Mouse (Mus musculus): ENCODE results near the gene Eml5. TPM values are rescaled to one million over a fixed set of nuclear protein-coding genes. Genes with fewer than 3 reads are reported as not detected.

Eml5 gene
- polyA plus RNA-seq, 1 experiment from 2014 or later = 23.6 TPM

- Histone ChIP-seq H3K27me3 (no peaks in the 10 kb centered on the region), H3K27ac (no peak overlapping the region), H3K9me3 (replicated peaks) (no peaks in the 10 kb centered on the region), H3K4me3 (no peak overlapping the region), H3K36me3 (no peaks in the 10 kb centered on the region), H3K4me2 (replicated peaks) (no peak overlapping the region), H3K9ac (no peak overlapping the region), H3K4me1 (no peaks in the 10 kb centered on the region)
- no peak for ATAC-seq (ENCODE audit: low FRiP score)
- WGBS = 44% methylated on average over 1 of the region's 1 CpGs
Measured at GRCm38 (mm10) chr12:98878693-98879092, 22.6 kb downstream of the Eml5 start.

DNA sequence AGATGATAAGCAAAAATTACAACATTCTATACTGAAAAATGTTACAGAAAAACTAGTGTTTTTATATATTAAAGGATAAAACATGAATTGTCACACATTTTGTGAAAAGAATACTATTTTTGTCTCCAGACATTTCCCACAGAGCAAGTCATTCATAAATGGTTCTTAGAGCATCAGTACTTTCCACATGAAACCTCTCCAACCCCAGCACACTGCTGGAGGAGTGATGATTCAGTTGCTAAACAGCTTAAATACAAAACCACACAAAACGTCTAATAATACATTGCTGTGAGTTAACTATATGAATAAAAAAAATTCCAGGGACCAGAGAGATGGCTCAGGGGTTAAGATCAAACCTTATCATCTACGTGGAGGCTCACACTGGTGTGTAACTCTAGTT is 26.1 kb downstream of the Eml5 start:
- Histone ChIP-seq H3K4me1 (no peaks in the 10 kb centered on the region), H3K9me3 (replicated peaks) (no peaks in the 10 kb centered on the region), H3K4me2 (replicated peaks) (no peak overlapping the region), H3K9ac (no peak overlapping the region), H3K4me3 (no peak overlapping the region), H3K27me3 (no peaks in the 10 kb centered on the region), H3K36me3 (no peaks in the 10 kb centered on the region), H3K27ac (no peak overlapping the region)
- 71% methylated on average over 2 of the region's 2 CpGs for WGBS
- no peak for ATAC-seq (ENCODE audit: low FRiP score)

DNA sequence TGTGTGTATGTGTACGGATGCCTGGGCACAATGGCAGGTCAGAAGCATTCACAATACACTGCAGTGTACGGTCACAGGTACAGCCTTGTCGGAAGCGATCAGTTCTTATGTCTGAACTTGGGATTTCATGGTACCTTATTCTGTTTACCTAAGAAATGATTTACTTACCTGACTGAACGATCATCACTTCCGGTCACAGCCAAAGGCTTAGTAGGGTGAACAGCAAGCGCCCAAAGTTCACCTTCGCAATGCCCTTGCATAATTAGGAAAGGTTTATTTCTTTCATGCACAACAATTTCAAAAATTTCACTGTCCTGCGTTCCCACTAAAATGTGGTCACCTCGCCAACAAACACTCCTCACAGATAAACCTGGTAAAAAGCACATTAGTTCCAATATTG is 28.4 kb downstream of the Eml5 start:
- 95% methylated on average over 10 of the region's 10 CpGs for WGBS
- H3K27ac ChIP-seq = no peak overlapping the region
- no peaks in the 10 kb centered on the region for H3K4me1 ChIP-seq
- no peaks in the 10 kb centered on the region for H3K9me3 ChIP-seq (replicated peaks)
- no peak overlapping the region for H3K4me2 ChIP-seq (replicated peaks)
- H3K36me3 ChIP-seq = peaks cover 9% of the 10 kb centered on the region; the same call in 1 of the 2 replicates
- H3K9ac ChIP-seq = no peak overlapping the region
- no peak overlapping the region for H3K4me3 ChIP-seq
- no peak for ATAC-seq (ENCODE audit: low FRiP score)
- no peaks in the 10 kb centered on the region for H3K27me3 ChIP-seq

GRCm38 (mm10) chr12:98863436-98863835 is 37.8 kb downstream of the Eml5 start:
- Histone ChIP-seq H3K4me1 (no peaks in the 10 kb centered on the region), H3K4me2 (replicated peaks) (no peak overlapping the region), H3K27ac (no peak overlapping the region), H3K27me3 (no peaks in the 10 kb centered on the region), H3K9ac (no peak overlapping the region), H3K9me3 (replicated peaks) (no peaks in the 10 kb centered on the region), H3K36me3 (peaks cover 13% of the 10 kb centered on the region), H3K4me3 (no peak overlapping the region)
- no peak for ATAC-seq (ENCODE audit: low FRiP score)
- WGBS = 90% methylated on average over 4 of the region's 4 CpGs

DNA sequence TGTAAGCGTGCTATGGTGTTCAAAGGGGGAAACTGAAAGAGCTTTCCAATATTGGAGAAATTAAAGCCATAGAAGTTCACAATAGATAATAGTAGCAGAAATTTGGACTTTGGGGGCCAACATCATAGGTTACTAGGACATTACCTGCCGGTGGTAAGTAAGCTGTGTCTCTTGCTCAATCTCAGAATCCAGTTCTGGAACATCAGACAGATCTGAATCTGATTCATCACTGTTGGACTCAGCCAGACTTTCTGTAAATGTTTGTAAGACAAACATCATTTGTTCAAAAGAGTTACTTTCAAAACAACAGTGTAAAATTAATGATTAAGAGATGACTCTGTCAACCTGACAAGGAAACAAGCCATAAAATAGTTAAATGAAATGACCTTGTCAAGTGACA is 41.0 kb downstream of the Eml5 start:
- Histone ChIP-seq H3K4me1 (no peaks in the 10 kb centered on the region), H3K4me3 (no peak overlapping the region), H3K9me3 (replicated peaks) (no peaks in the 10 kb centered on the region), H3K27me3 (no peaks in the 10 kb centered on the region), H3K36me3 (peaks cover 15% of the 10 kb centered on the region), H3K27ac (no peak overlapping the region), H3K4me2 (replicated peaks) (no peak overlapping the region), H3K9ac (no peak overlapping the region)
- no peak for ATAC-seq (ENCODE audit: low FRiP score)
- WGBS = 89% methylated on average over 2 of the region's 2 CpGs

GRCm38 (mm10) chr12:98850767-98851166 is 50.5 kb downstream of the Eml5 start:
- no peak overlapping the region for H3K4me2 ChIP-seq (replicated peaks)
- no peaks in the 10 kb centered on the region for H3K4me1 ChIP-seq
- H3K27ac ChIP-seq = no peak overlapping the region
- H3K4me3 ChIP-seq = no peak overlapping the region
- 38% methylated on average over 3 of the region's 3 CpGs for WGBS
- no peaks in the 10 kb centered on the region for H3K27me3 ChIP-seq
- ATAC-seq (ENCODE audit: low FRiP score) = no peak
- H3K36me3 ChIP-seq = 0 out of 2 replicates have a peak, but pooled peaks cover 4% of the 10 kb centered on the region
- no peak overlapping the region for H3K9ac ChIP-seq
- H3K9me3 ChIP-seq (replicated peaks) = no peaks in the 10 kb centered on the region

DNA sequence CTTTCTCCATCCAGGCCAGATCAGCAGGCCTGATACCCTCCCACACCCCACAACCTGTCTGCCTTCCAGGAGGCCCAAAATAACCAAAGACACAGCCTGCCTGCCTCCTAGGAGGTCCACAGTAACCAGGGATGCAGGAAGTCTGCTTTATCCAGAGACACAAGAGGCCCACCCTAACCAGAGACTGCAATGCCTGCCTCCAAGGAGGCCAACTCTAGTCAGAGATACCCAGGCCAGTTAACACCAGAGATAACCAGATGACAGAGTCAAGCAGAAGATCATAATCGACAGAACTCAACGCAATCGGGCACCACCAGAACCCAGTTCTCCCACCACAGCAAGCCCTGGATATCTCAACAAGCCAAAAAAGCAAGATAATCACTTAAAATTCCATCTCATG is 56.5 kb downstream of the Eml5 start:
- Histone ChIP-seq H3K4me3 (no peak overlapping the region), H3K9me3 (replicated peaks) (no peaks in the 10 kb centered on the region), H3K9ac (no peak overlapping the region), H3K4me1 (no peaks in the 10 kb centered on the region), H3K36me3 (0 out of 2 replicates have a peak, but pooled peaks cover 15% of the 10 kb centered on the region), H3K27me3 (no peaks in the 10 kb centered on the region), H3K27ac (no peak overlapping the region), H3K4me2 (replicated peaks) (no peak overlapping the region)
- 98% methylated on average over 3 of the region's 3 CpGs for WGBS
- no peak for ATAC-seq (ENCODE audit: low FRiP score)

DNA sequence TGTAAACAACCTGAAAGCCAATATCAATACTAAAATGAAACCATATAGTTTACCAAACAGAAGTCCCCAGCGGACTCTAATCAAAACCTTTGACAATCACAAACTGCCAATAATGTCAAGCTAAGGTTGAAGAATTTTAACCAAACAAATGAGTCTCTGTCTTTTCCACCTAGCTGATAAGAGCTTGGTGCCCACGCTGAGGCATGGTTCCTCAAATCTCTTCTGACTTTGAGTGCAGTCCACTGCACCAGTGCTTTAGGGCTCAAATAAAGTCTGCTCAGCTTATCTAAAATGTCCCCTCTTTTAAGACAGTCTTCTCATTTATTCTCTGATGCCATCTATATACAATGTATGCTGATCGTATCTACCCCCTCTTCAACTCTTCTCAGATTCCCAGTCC is 61.1 kb downstream of the Eml5 start:
- H3K4me3 ChIP-seq = no peak overlapping the region
- no peaks in the 10 kb centered on the region for H3K27me3 ChIP-seq
- H3K9ac ChIP-seq = no peak overlapping the region
- no peak overlapping the region for H3K27ac ChIP-seq
- WGBS = 92% methylated on average over 3 of the region's 3 CpGs
- 0 out of 2 replicates have a peak, but pooled peaks cover 11% of the 10 kb centered on the region for H3K36me3 ChIP-seq
- H3K4me2 ChIP-seq (replicated peaks) = no peak overlapping the region
- H3K4me1 ChIP-seq = no peaks in the 10 kb centered on the region
- no peaks in the 10 kb centered on the region for H3K9me3 ChIP-seq (replicated peaks)
- no peak for ATAC-seq (ENCODE audit: low FRiP score)

- Histone ChIP-seq H3K4me2 (replicated peaks) (no peak overlapping the region), H3K27me3 (no peaks in the 10 kb centered on the region), H3K27ac (no peak overlapping the region), H3K36me3 (0 out of 2 replicates have a peak, but pooled peaks cover 18% of the 10 kb centered on the region), H3K4me1 (no peaks in the 10 kb centered on the region), H3K9me3 (replicated peaks) (no peaks in the 10 kb centered on the region), H3K9ac (no peak overlapping the region), H3K4me3 (no peak overlapping the region)
- WGBS = 95% methylated on average over 3 of the region's 3 CpGs
- ATAC-seq (ENCODE audit: low FRiP score) = no peak
Measured at GRCm38 (mm10) chr12:98837940-98838339, 63.3 kb downstream of the Eml5 start.

DNA sequence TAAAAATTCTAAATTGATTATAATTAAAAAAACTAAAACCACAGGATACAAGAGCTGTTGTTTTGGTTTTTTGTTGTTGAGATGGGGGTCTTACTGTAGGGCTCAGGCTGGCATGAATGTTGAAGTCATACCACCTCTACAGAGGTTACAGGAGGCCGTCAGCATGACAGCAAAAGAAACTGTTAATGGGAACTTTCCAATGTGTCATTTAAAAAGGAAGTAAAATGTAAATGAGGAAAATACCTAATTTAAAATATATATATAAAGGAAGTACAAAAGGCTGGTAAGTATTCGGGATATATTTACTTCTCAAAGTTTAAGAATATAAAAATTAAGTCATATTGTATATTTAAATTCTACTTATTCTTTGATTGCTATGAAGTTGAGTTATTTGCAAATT is 65.8 kb downstream of the Eml5 start:
- H3K27ac ChIP-seq = no peak overlapping the region
- H3K9me3 ChIP-seq (replicated peaks) = no peaks in the 10 kb centered on the region
- no peak for ATAC-seq (ENCODE audit: low FRiP score)
- no peak overlapping the region for H3K4me3 ChIP-seq
- 0 out of 2 replicates have a peak, but pooled peaks cover 20% of the 10 kb centered on the region for H3K36me3 ChIP-seq
- no peak overlapping the region for H3K4me2 ChIP-seq (replicated peaks)
- H3K4me1 ChIP-seq = no peaks in the 10 kb centered on the region
- WGBS = 91% methylated on average over 2 of the region's 2 CpGs
- no peaks in the 10 kb centered on the region for H3K27me3 ChIP-seq
- no peak overlapping the region for H3K9ac ChIP-seq

DNA sequence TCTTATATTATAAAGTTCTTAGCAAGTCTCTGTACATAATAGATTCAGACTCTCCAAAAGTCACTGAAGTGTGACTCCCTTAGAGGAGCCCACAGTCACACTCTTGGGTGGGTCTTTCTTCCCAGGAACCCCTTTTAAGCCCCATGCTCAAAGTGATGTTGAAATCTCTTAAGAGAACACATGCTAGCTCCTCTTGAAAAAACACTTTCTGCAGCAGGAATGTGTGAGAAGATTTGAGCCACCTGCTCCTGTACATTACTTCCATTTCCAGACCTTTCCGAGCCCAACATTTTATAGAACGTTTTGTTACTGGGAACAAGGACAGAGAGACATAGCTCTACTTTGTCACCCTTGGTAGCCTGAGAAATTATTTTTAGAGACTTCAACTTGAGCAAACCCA is 66.4 kb downstream of the Eml5 start:
- H3K27me3 ChIP-seq = no peaks in the 10 kb centered on the region
- ATAC-seq (ENCODE audit: low FRiP score) = no peak
- no peaks in the 10 kb centered on the region for H3K9me3 ChIP-seq (replicated peaks)
- H3K27ac ChIP-seq = no peak overlapping the region
- H3K4me3 ChIP-seq = no peak overlapping the region
- no peaks in the 10 kb centered on the region for H3K4me1 ChIP-seq
- 93% methylated on average over 2 of the region's 2 CpGs for WGBS
- H3K36me3 ChIP-seq = 0 out of 2 replicates have a peak, but pooled peaks cover 19% of the 10 kb centered on the region
- H3K4me2 ChIP-seq (replicated peaks) = no peak overlapping the region
- no peak overlapping the region for H3K9ac ChIP-seq

DNA sequence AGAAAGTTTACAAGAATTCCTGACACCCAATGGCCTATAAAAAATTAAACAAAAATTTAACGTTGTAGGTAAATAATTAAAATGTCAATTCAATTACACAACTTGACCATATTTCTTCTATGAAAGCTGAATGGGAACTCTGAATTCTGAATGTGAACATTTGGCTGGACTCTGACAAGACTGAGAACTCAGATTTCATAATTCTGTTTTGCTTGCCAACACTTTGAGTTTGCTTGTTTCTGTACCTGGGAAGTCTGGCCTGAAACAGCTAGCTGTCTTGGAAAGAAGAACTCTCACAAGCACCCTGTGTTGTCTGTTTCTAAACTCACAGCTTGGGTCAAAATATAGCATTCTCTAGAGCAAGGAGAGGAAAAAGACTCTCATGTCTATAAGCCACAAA is 67.4 kb downstream of the Eml5 start:
- 95% methylated on average over 1 of the region's 1 CpGs for WGBS

GRCm38 (mm10) chr12:98832929-98833598 is 68.2 kb downstream of the Eml5 start:
- no peaks in the 10 kb centered on the region for H3K27me3 ChIP-seq
- no peaks in the 10 kb centered on the region for H3K9me3 ChIP-seq (replicated peaks)
- peaks cover 27% of the 10 kb centered on the region; the same call in 1 of the 2 replicates for H3K36me3 ChIP-seq
- no peak for ATAC-seq (ENCODE audit: low FRiP score)
- H3K27ac ChIP-seq = no peak overlapping the region
- H3K4me3 ChIP-seq = no peak overlapping the region
- 94% methylated on average over 8 of the region's 8 CpGs for WGBS
- no peak overlapping the region for H3K9ac ChIP-seq
- H3K4me1 ChIP-seq = no peaks in the 10 kb centered on the region
- no peak overlapping the region for H3K4me2 ChIP-seq (replicated peaks)

More for the DNA sequence above, 67.4 kb downstream of the Eml5 start:
- H3K4me3 ChIP-seq = no peak overlapping the region
- H3K9ac ChIP-seq = no peak overlapping the region
- no peak overlapping the region for H3K27ac ChIP-seq
- H3K36me3 ChIP-seq = peaks cover 25% of the 10 kb centered on the region; the same call in 1 of the 2 replicates
- no peaks in the 10 kb centered on the region for H3K9me3 ChIP-seq (replicated peaks)
- no peaks in the 10 kb centered on the region for H3K4me1 ChIP-seq
- H3K4me2 ChIP-seq (replicated peaks) = no peak overlapping the region
- H3K27me3 ChIP-seq = no peaks in the 10 kb centered on the region
- no peak for ATAC-seq (ENCODE audit: low FRiP score)
